Mouse (Mus musculus) embryo, embryonic 11.5 days (tissue): ENCODE data around the gene Ap2m1.
"Not testable (repeated sequence)": the region's sequence is repeated elsewhere in the genome, so short reads cannot be mapped to it uniquely, and the experiment has no call there.

Experiments
- DNase-seq: peaks from one replicate; pipeline ENCODE4 v3.0.0-alpha.2; 2012; ENCODE audit warnings: low read depth, low spot score

Ap2m1 gene

GRCm38 (mm10) chr16:20535296-20536080 is at the start of gene Ap2m1:
Gene Ap2m1, plus strand, starts transcription at chr16:20535478.
- peak; percentile 98 for DNase-seq

DNA sequence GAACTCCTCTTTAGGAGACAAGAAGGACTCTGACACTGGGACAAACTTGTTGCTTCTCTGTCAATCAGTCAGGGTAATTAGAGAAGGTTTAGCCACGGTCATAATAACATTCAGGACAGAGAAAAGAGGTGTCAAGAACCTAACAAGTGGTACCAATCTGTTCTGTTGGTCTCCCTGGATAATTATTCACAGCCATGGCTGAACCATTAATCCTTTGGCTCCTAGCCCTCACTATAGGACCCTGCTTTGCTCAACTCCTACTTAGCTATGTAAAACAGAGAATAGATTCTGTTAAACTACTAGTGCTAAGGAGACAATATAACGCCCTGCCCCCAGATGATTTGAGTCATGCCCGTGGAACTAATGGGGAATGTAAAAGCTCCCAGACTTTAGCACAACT is 49.2 kb upstream of the Ap2m1 start:
- no peak for DNase-seq

DNA sequence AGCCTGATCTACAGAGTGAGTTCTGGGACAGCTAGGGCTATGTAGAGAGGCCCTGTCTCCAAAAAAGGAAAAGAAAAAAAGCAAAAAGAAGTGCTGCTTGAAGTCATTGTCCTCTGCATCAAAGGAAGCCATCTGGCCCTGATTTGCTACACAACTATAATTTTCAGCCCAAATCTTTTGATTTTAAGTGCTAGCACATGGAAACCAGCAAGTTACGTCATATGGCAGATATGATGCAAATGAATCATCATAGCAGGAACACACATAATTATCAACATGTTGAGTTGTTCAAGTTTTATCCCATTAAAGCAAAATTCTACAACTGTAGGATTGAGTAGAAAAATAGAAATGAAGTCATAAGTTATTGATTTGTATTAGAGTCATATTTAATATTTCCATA is 47.1 kb upstream of the Ap2m1 start:
- DNase-seq = no peak

- DNase-seq = not testable (repeated sequence)
Observed at GRCm38 (mm10) chr16:20488751-20489150, 46.5 kb upstream of the Ap2m1 start.

DNA sequence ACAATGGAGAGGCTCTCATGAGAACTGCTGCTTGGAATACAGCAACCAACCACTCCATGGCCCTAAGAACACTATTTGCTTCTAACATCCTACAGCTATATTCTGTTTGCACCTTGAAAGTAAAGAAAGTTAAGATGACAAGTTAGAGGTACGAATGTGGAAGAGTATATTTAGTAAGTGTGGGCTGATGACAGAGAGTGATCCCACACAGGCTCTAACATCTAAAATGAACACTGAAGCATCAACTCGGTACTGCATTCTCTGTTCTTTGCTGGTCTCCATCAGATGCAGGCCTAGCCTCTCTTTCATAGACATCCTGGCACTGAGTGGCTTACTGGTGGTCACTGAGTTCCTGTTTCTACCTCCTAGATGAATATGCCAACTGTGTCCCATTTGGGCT is 46.0 kb upstream of the Ap2m1 start:
- no peak for DNase-seq

DNA sequence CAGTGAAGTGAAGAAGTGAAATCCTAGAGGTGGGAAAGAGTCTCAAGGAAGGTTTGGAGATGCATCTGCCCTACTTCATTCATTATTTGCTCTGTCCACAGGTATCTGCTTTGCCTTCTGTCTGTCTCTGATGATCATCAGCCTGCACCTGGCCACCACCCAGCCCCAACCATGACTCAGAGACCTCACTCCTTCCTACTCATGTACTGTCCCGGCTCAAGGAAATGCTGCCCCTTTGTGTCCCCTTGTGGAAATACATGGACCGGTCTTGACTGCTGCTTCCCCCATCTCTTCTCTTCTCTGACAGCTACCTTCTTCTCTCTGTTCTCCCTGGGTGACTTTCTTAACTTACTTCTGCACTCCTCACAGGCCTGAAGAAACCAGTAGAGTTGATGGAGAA is 44.7 kb upstream of the Ap2m1 start:
- no peak for DNase-seq

- no peak for DNase-seq
Observed at GRCm38 (mm10) chr16:20491301-20491700, 44.0 kb upstream of the Ap2m1 start.

GRCm38 (mm10) chr16:20493452-20493851 is 41.8 kb upstream of the Ap2m1 start:
- no peak for DNase-seq

- DNase-seq = no peak
Observed at GRCm38 (mm10) chr16:20496671-20497600, 38.3 kb upstream of the Ap2m1 start.

GRCm38 (mm10) chr16:20497980-20498676 is 37.1 kb upstream of the Ap2m1 start:
- DNase-seq = no peak

DNA sequence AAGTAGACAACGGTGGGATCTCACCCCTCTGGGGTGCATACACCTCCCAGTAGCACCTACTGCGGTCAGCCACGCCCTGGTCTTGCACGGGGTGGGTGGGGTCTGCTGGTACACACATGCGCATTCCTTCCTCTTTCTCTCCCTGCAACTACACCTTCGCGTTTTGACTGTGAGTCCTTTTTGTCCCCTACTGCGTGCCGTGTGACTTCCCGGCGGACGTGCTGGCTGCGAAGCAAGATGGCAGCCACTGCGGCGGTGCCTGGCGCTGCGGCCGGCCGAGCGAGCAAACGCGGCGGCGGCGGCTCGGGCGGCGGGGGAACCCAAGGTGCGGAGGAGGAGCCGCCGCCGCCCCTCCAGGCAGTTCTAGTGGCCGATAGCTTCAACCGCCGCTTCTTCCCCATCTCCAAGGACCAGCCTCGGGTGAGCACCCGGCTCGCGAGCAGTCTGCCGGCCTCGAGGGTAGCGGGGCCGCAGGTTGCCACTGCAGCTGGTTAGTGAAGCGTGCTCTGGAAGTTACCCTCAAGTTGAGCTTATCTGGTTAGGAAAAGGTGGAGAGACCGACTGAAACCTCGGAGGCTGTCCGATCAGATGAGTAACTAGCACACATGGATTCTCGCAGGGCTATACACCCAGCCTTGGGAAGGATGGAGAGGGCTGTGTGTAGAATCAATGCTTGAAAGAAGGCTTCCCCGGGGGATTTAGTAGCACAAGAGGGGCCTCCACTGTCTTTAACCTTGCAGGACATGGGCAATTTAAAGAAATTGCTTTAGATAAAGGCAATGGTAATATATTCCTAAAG is 36.4 kb upstream of the Ap2m1 start, which contains the start of gene Eif2b5:
Eif2b5 (plus strand) TSS at position 141 of the 799 bp plus-strand sequence.
- peak; percentile 82 for DNase-seq

DNA sequence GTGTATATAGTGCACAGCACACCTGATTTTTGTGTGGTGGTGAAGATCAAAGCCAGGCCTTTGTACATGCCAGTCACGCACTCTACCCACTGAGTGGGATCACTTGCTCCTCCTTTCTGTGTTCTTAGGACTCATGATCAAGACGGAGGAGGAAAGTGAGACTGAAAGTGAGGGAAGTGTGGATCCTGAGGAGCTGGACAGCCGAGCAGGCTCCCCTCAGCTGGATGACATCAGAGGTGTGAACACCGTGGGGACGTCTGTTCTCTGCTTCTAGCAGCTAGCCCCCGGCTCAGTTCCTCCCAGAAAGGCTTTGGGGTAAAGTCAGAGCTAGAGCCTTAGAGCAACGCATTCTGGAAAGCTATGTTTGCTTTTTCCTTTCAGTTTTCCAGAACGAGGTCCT is 29.3 kb upstream of the Ap2m1 start:
- no peak for DNase-seq

- DNase-seq = no peak
Observed at GRCm38 (mm10) chr16:20509349-20509748, 25.9 kb upstream of the Ap2m1 start.

- no peak for DNase-seq
Observed at GRCm38 (mm10) chr16:20511277-20511847, 23.9 kb upstream of the Ap2m1 start.

DNA sequence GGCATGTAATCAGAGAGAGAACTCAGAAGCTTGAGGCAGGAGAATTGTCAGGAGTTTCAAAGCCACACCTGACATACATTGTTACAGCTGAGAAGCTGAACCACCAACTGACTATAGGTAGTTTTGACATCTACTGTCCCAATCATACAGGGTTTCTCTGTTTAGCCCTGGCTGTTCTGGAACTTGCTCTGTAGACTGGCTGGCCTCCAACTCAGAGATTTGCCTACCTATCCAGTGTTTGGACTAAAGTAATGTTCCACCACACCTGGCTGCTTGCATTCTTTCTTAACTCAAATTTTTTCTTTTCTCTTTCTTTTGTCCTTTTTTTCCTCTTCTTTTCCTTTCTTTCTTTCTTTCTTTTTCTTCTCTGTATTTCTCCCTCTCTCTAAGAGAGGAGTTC is 19.2 kb upstream of the Ap2m1 start:
- no peak for DNase-seq

GRCm38 (mm10) chr16:20516726-20517201 is 18.5 kb upstream of the Ap2m1 start, which contains the start of gene Dvl3:
Gene Dvl3, plus strand, starts transcription at chr16:20516982.
- peak; percentile 75 for DNase-seq

GRCm38 (mm10) chr16:20517216-20517615 is 18.1 kb upstream of the Ap2m1 start:
- no peak for DNase-seq

- no peak for DNase-seq
Observed at GRCm38 (mm10) chr16:20517701-20518374, 17.4 kb upstream of the Ap2m1 start.

GRCm38 (mm10) chr16:20523886-20524285 is 11.4 kb upstream of the Ap2m1 start:
- no peak for DNase-seq

DNA sequence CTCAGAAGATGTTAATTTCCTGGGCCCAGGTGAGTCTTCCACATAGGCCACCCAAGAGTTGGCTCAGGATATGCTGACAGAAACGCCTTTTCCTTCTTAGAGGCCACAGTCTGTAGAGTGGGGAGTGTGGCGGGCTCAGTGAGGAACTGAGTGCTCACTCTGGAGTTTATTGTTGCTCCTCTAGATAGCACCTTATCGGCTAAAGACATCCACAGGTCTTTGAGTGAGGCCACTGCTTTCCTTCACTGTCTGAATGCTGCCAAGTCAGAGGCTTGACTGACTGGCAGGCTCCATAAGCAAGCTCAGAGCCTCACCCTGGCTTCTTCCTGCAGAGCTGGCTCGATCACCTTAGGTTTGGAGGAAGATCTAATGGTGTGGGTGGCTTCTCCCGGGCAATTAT is 6.5 kb upstream of the Ap2m1 start:
- no peak for DNase-seq
